Mouse (Mus musculus) embryonic facial prominence, embryonic 10.5 days (tissue): ENCODE measurements around the gene Tnfrsf13b. TPM values are rescaled to one million over a fixed set of nuclear protein-coding genes. Genes with fewer than 3 reads are reported as not detected.
"Not testable (repeated sequence)": the region's sequence is repeated elsewhere in the genome, so short reads cannot be mapped to it uniquely, and the experiment has no call there.

Experiments used
- DNase-seq: peaks from one replicate; pipeline ENCODE4 v3.0.0-alpha.2; 2017; ENCODE audit warnings: low spot score
- H3K27ac ChIP-seq: fragments of 300-500 bp; sonication (generic); replicated peaks from 2 replicates; pipeline ENCODE4 v1.5.1; 2016; ENCODE audit warnings: mild to moderate bottlenecking
- H3K27me3 ChIP-seq: fragments of 300-500 bp; sonication (generic); replicated peaks from 2 replicates; pipeline ENCODE4 v1.6.1; 2016; ENCODE audit warnings: low read depth, mild to moderate bottlenecking; ENCODE audit not compliant: poor library complexity, severe bottlenecking
- H3K36me3 ChIP-seq: fragments of 300-500 bp; sonication (generic); replicated peaks from 2 replicates; pipeline ENCODE4 v1.6.1; 2016; ENCODE audit warnings: mild to moderate bottlenecking, moderate library complexity
- H3K4me1 ChIP-seq: fragments of 300-500 bp; sonication (generic); 2 replicates; pipeline ENCODE4 v1.6.1; 2016
- H3K4me3 ChIP-seq: fragments of 300-500 bp; sonication (generic); 2 replicates; pipeline ENCODE4 v1.5.1; 2016; ENCODE audit warnings: mild to moderate bottlenecking, moderate library complexity
- H3K9me3 ChIP-seq: fragments of 300-500 bp; sonication (generic); 2 replicates; pipeline ENCODE4 v1.6.1; 2016; ENCODE audit warnings: mild to moderate bottlenecking
- WGBS: fragments of 180-500 bp; shearing (Covaris S2); methylation state at CpG from one replicate; pipeline ENCODE4 v1.1.7; 2016; 5-methylcytosine and 5-hydroxymethylcytosine counted together
- polyA plus RNA-seq: library from polyadenylated mRNA; unstranded; fragments of >200 nt; fragmentation: Nextera tagmentation; extraction: Ambion mirVana; gene quantifications from 2 replicates; pipeline ENCODE4 v1.2.1, GENCODE M21; 2016

Tnfrsf13b gene
- polyA plus RNA-seq, 1 experiment from 2014 or later, result 0.86 TPM

- 84% methylated on average over 1 of the region's 1 CpGs for WGBS
- DNase-seq, result no peak
Measured at GRCm38 (mm10) chr11:61183820-61184219, 57.3 kb downstream of the Tnfrsf13b start.

DNA sequence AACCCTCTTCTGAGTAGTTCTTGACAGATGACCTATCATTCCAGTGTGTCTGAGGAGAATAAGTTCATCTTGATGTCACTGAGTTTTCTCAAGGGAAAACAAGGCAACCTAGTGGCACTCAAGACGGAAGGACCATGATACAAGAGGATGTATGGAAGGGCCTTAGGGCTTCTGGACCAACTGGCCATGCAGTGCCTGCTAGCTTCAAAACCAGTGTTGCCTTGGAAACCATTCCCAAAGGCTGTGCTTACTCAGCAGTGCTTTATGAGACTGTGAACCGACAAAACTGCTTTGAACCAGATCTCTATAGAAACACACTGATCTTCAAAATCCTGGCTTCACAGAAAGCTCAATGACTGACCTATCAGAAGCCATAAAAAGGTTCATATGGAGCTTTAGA lies 64.2 kb downstream of the Tnfrsf13b start:
- DNase-seq, result no peak
- Histone ChIP-seq H3K27me3 (peaks cover 11% of the 10 kb centered on the region), H3K9me3 (no peaks in the 10 kb centered on the region), H3K4me1 (no peaks in the 10 kb centered on the region), H3K36me3 (no peaks in the 10 kb centered on the region), H3K4me3 (no peak overlapping the region), H3K27ac (no peak overlapping the region)
- whole genome bisulfite sequencing, result 91% methylated on average over 2 of the region's 2 CpGs

More at GRCm38 (mm10) chr11:61183820-61184219, 57.3 kb downstream of the Tnfrsf13b start:
- H3K9me3 ChIP-seq, result no peaks in the 10 kb centered on the region
- H3K27ac ChIP-seq, result no peak overlapping the region
- no peaks in the 10 kb centered on the region for H3K36me3 ChIP-seq
- H3K4me1 ChIP-seq, result no peaks in the 10 kb centered on the region
- no peaks in the 10 kb centered on the region for H3K27me3 ChIP-seq
- H3K4me3 ChIP-seq, result no peak overlapping the region

GRCm38 (mm10) chr11:61192123-61192522 lies 65.6 kb downstream of the Tnfrsf13b start:
- WGBS, result 94% methylated on average over 9 of the region's 10 CpGs
- H3K27me3 ChIP-seq, result peaks cover 11% of the 10 kb centered on the region
- not testable (repeated sequence) for H3K4me1 ChIP-seq

GRCm38 (mm10) chr11:61192779-61193178 lies 66.2 kb downstream of the Tnfrsf13b start:
- Histone ChIP-seq H3K27me3 (peaks cover 11% of the 10 kb centered on the region), H3K4me3 (no peak overlapping the region), H3K27ac (no peak overlapping the region), H3K9me3 (no peaks in the 10 kb centered on the region), H3K36me3 (no peaks in the 10 kb centered on the region), H3K4me1 (no peaks in the 10 kb centered on the region)
- no peak for DNase-seq
- 98% methylated on average over 2 of the region's 2 CpGs for WGBS

More at GRCm38 (mm10) chr11:61192123-61192522, 65.6 kb downstream of the Tnfrsf13b start:
- H3K27ac ChIP-seq, H3K36me3 ChIP-seq, DNase-seq, H3K4me3 ChIP-seq, H3K9me3 ChIP-seq: not testable (repeated sequence)

DNA sequence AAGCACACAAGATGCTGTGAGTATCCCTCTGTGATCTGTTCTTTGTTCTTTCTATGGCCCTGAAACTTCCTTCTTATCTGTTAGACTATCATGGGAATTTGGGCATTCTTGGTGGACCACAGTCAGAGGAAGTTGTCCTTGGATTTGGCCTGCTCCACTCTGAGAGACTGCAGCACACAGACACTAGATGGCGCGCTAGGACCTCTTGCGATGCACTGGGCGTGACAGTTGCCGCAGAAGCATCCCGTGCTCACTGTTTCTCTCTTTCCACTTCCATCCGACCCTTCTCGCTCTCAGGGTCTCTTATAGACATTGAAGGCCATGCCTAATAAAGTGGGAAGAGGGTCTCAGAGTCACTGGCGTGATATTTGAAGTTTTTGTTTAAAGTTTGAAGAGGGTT lies 66.8 kb downstream of the Tnfrsf13b start:
- Histone ChIP-seq H3K36me3 (no peaks in the 10 kb centered on the region), H3K27me3 (peaks cover 11% of the 10 kb centered on the region), H3K4me3 (no peak overlapping the region), H3K27ac (no peak overlapping the region), H3K4me1 (no peaks in the 10 kb centered on the region), H3K9me3 (no peaks in the 10 kb centered on the region)
- 15% methylated on average over 9 of the region's 9 CpGs for WGBS
- peak; percentile 75 for DNase-seq

DNA sequence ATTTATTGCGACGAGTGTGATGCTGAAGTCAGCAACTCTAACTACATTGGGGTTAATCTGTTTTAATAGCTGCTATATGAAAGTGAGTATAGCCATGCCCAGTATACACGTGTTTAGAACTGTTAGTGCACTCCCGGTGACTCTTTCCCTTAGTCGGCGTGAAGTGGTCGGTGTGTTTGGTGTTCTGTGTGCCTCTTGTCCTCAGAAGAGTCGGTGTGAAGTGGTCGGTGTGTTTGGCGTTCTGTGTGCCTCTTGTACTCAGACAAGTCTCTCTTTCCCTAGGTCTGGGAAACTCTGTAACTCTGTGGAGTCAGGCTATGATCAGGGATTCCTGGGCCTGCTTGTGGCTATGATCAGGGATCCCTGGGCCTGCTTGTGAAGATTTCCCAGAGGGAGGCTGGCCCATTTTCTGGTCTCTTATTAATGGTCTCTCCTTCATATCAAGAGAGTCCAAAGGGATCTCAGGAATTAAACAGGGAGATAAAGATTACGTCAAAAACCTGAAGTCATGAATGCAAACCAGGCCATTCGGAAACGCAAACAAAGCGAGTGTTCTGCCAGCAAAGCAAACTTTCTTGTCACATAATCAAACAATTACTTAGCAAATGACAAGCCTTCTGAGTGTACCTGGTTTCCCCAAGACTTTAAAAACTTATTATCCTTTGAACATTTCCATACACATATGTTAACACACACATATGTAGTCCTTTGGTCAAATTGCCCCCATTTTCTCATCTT lies 70.2 kb downstream of the Tnfrsf13b start:
- no peak for DNase-seq
- no peaks in the 10 kb centered on the region for H3K36me3 ChIP-seq
- no peaks in the 10 kb centered on the region for H3K4me1 ChIP-seq
- H3K27me3 ChIP-seq, result peaks cover 11% of the 10 kb centered on the region
- no peaks in the 10 kb centered on the region for H3K9me3 ChIP-seq
- H3K27ac ChIP-seq, result no peak overlapping the region
- no peak overlapping the region for H3K4me3 ChIP-seq
- WGBS, result 84% methylated on average over 14 of the region's 14 CpGs

- H3K9me3 ChIP-seq, result no peaks in the 10 kb centered on the region
- H3K4me1 ChIP-seq, result no peaks in the 10 kb centered on the region
- no peak for DNase-seq
- H3K4me3 ChIP-seq, result no peak overlapping the region
- H3K27ac ChIP-seq, result no peak overlapping the region
- no peaks in the 10 kb centered on the region for H3K36me3 ChIP-seq
- peaks cover 11% of the 10 kb centered on the region for H3K27me3 ChIP-seq
Measured at GRCm38 (mm10) chr11:61197935-61198334, 71.4 kb downstream of the Tnfrsf13b start.

Other genes starting within 250 kb of the Tnfrsf13b start
- 69.5 and 71.6 TPM in 2 replicates for gene Tmem11, start 247.5 kb upstream of the Tnfrsf13b start, polyA plus RNA-seq
- gene Natd1, start 212.0 kb upstream of the Tnfrsf13b start, polyA plus RNA-seq, result 17.6 and 19.9 TPM in 2 replicates
- 79.7 and 87.1 TPM in 2 replicates for gene Map2k3, start 194.7 kb upstream of the Tnfrsf13b start, polyA plus RNA-seq
- 2.2 and 2.5 TPM in 2 replicates for gene Kcnj12, start 104.2 kb upstream of the Tnfrsf13b start, polyA plus RNA-seq
- 185 and 189 TPM in 2 replicates for gene Usp22, start 48.3 kb downstream of the Tnfrsf13b start, polyA plus RNA-seq
- gene Aldh3a1, start 80.8 kb downstream of the Tnfrsf13b start, polyA plus RNA-seq, result not detected in 2 replicates
- gene Aldh3a2, start 140.7 kb downstream of the Tnfrsf13b start, polyA plus RNA-seq, result 16.7 and 17.6 TPM in 2 replicates
- gene Slc47a2, start 216.1 kb downstream of the Tnfrsf13b start, polyA plus RNA-seq, result not detected in 2 replicates